Mouse (Mus musculus): ENCODE data around the gene Il4ra.
A peak's percentile ranks its signal among the peaks of the same experiment; 100 is the strongest.

Il4ra gene

DNA sequence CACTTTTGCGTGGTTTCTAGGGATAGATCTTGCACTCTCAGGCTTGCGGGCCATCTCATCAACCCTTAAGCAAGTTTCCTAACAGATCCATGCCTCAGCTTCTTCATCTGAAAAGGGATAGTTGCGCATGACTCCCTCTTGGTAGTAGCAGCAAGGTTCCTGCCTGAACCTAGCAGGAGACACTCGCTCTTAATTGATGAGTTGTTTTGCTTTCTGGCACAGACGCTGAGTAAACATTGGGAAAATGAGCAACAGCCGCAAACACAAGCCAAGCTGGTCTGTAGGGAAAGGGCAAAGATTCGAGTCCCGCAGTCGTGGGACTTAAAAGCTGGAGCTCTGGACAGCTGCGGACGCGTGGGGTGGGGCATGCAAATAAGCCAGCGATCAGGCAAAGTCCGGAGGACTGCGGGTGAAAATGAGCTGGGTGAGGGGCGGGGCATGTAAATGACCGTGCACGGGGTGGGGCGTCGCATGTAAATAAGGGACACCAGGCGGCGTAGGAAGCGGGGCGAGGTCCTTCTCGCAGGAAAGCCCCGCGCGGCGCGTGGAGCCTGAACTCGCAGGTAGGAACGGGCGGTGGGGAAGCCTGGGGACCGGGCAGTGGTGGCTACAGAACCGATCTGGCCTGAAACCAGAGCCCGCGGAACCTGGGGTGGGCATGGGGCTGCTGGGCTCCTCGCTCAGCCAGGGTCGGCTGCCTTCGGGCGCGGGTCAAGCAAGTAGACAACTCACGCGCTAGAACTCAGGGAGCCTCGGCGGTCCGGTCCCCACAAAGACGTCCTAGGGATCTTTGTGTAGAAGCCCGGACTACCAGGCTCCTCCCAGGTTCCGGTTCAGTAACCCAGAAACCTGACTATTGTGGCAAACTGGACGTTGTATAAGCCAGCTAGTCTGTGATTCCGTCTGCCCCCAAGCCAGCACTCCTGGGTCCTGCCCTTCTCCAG, at the start of gene Il4ra:
Gene Il4ra, plus strand, starts transcription at position 355 of the 944 bp plus-strand sequence.
- peak; percentile 86 for DNase-seq (ENCODE audit: extremely low spot score)

DNA sequence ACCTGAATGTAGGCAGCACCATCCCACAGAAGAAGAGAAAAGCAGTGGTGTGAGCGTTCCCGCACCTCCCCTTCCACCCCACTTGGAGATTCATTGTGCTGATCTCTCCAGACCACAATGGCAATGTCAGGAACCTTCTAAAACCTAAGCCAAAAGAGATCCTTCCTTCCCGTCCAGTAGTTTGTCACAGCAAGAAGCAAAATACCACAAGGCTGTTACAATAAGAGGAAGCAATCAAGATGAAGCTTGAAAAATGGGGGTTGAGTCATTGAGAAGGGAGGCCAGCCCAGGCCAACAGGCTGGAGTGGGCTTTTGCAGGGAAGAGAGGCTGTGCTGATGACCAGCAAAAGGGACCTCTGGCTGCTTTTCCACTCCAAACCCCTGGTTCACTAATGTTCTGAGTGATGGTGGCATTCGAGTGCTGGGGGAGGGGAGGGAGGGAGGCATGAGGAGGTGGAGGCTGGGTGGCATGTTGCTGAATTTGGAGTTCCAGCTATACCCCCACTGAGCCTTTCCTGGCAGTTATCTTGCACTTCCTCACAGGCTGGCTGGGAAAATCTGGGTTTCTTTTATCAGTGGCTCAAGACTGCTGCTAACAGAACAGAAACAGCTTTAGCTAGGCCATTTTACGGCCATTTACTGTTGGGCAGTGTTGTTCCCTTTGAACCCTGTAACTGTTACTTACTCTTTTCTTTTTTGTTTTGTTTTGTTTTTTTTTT, 48.4 kb upstream of the Il4ra start:
- DNase-seq (ENCODE audit: extremely low spot score), result no peak

DNA sequence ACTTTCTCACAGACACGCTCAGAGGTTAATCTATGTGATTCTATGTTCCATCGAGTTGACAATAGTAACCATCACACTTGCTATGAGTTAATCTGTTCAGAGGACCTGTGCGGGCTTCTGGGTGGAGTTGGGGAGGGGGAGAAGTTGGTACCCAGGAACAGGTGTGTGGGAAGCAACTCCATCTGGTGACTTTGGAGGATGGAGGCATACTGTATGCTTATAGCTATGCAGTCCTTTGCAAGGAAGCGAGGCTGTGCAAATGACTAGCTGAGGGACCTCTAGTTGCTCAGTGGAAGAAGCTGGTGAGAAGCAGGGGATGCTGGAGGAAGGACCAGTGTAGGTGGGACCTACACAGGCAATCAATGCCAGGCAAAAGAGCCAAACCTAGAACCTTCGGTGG, 47.3 kb upstream of the Il4ra start:
- no peak for DNase-seq (ENCODE audit: extremely low spot score)

DNA sequence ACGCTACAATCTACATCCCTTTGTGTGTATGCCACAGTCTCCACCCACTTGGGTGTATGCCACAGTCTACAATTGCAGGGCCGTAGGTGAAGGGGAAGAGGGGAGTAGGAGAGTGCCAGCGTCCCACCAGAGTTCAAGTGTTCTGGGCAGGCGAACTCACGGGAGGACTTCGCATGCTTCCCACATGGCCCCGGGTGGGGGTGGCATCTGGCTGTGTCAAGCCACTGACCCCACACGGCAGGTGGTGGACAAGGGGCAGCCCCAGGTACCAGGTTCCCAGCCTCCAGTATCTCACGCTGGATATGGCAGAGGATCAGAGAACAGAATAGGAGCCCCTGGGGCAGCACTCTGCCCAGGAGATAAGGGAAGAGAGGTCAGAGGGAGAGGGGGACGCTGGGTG, 46.4 kb upstream of the Il4ra start:
- DNase-seq (ENCODE audit: extremely low spot score), result no peak

DNA sequence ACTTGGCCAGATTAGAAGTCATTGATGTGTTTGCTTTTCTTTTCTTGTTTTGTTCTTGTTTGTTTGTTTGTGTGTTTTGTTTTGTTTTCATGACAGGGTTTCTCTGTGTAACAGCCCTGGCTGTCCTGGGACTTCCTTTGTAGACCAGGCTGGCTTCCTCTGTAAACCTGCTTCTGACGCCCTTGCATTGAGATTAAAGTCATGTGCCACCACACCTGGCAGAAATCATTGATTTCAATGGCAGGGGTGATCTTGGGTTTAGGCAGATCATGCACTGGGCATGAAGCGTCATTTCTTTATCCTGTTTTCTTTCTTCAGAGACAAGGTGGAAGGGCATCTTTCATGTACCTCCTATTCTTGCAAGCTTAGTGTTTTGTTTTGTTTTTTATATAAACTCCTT, 44.6 kb upstream of the Il4ra start:
- DNase-seq (ENCODE audit: extremely low spot score), result no peak

DNA sequence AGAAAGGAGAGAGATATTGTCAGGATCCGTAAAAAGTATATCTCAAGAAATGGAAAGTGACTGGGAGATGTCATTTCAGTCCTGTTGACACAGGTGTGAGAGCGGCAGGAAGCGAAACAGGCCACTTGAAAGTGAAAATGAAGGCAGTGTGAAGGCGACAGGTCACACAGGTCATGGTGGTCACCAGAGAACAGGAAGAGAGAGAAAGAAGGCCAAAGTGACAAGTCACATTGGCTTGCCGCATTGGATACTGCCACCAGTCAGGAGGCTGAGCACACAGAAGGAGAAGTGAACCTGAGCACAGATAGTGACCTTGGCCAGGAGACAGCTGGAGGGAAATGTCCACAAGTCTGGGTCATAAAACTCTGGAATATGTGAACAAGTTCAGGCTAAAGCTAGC, 40.5 kb upstream of the Il4ra start:
- no peak for DNase-seq (ENCODE audit: extremely low spot score)

DNA sequence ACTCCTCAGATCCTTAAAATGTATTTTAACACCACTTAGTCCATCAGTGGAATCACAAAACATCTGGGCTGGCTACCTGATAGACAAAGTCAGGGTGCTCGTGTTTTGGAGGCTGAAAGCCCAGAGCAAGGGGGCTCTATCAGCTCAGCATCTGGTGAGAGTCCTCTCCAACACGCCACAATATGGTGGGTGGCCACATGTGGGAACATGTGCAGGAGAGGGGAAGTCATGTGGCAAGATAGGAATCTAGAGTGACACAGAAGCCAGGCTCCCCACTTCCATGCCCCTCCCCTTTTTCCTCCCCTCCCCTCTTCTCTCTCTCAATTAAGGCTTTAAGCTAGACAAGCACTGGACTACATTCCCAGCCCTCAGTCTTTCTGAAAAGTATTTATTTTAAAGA, 40.1 kb upstream of the Il4ra start:
- no peak for DNase-seq (ENCODE audit: extremely low spot score)

DNA sequence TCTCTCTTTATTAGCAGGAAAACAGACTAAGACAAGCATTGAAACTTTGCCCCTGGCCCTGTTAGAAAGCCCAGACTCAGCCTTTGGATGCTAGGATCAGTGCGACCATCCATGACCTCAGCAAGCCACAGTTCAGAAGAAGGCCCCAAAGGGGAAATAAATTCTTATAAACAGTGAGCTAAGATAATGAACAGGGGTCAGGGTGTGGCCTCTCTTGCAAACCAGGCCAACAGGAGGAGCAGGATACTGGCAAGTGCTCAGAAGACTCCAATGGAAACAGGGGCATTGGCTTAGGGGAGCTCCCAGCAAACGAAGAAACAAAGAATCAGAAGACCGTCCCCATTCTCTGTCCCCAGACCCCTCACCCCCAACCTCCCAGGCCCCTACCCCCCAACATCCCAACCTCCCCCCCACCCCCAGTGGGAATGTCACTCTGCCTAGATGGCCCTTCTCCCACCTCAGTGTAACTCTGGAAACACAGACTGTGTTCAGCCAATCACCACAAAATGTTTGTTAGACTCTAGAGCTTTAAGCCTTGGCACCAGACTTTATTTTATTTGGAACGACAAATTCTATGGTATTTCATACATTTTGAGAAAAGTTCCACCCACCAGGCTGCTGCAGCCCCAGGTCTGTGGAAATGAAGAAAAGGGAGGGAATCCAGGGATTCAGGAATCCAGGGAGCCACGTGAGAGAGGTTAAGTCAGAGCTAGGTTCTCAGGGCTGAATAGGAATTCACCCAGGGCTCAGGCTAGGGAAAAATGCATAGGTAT, 36.7 kb upstream of the Il4ra start:
- no peak for DNase-seq (ENCODE audit: extremely low spot score)

DNA sequence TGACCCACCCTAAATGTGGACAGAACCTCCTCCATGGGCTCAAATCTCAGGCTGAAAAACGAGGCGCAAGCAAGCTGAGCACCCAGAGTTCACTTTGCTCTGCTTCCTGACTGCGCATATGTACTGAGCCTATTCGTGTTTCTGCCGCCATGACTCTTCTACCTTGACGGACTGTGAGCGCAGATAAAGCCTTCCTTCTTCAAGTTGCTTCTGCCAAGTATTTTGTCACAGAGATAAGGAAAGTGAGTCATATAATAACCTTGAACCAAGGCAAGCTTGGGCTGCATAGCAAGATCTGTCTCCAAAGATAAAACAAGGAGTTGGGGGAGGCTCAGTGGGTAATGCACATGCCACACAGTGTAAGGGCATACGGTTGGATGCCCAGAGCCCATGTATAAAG, 35.2 kb upstream of the Il4ra start:
- DNase-seq (ENCODE audit: extremely low spot score), result no peak

DNA sequence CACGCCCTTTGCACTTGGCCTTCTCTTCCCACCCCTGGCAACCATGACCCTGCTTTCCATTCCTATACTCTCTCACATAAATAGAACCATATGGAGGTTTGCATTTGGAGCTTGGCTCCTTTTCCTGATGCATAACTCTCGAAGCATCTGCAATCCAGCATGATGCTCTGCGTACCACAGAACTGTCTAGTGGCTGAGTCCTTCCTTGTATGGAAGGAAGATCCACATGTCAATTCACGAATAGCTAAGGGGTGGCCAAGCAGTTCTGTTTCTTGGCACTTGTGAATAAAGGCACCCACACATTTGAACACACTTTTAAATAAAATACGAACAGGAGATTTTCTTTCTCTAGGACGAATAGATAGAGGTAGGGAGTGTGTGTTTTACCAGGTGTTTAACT, 34.5 kb upstream of the Il4ra start:
- no peak for DNase-seq (ENCODE audit: extremely low spot score)

DNA sequence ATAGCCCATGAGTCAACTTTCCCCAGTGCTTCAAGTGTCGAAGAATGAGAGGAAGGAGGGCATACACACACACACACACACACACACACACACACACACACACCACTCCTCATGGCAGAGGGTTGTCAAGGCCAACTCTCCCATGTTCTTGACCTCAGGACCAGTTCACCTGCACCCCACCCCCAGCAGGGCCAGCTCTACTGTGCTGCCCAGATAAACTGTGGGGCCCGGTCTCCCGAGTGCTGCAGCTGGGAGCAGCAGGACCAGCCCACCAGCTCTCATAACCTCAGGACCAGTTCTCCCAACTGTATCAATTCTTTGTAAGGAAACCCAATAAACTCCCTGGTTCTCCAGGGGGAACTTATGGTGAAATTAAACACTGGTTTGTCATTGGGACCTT, 32.2 kb upstream of the Il4ra start:
- DNase-seq (ENCODE audit: extremely low spot score), result no peak

DNA sequence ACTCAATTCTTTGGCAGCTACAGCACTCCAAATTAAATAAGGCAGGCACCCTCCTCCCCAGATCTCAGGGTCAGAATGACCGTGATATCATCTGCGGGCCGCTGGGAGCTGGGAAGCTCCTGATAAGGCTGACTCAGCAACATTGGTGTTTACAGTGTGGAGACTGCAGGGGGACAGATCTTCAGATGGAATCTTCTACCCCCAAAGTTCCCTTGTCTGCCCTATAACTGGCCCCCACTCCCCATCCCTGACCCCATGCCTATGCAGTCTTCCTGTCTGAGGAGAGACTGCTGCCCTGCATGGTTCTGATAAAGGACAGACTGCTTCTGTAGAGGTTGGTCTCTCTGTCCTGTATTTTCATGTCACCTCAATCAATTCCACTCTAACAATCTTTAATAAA, 28.9 kb upstream of the Il4ra start:
- no peak for DNase-seq (ENCODE audit: extremely low spot score)

DNA sequence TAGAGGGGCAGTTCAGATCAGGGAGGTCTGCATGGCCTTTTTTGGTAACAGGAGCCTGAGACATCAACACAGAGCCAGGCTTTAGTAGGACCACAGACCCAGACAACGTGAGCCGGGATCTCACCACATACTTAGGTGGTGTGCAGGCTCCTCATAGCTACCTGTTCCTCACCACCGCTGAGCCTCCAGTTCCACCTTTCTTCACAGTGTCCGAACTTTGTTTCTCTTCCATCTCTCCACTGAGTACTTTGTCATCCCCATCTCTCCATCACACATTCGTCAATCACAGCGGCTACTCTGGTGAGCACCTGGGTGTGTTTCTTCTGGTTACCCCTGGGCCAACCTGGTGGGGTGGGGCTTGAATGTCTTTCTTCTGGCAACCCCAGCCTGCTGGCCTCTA, 24.7 kb upstream of the Il4ra start:
- DNase-seq (ENCODE audit: extremely low spot score), result no peak

DNA sequence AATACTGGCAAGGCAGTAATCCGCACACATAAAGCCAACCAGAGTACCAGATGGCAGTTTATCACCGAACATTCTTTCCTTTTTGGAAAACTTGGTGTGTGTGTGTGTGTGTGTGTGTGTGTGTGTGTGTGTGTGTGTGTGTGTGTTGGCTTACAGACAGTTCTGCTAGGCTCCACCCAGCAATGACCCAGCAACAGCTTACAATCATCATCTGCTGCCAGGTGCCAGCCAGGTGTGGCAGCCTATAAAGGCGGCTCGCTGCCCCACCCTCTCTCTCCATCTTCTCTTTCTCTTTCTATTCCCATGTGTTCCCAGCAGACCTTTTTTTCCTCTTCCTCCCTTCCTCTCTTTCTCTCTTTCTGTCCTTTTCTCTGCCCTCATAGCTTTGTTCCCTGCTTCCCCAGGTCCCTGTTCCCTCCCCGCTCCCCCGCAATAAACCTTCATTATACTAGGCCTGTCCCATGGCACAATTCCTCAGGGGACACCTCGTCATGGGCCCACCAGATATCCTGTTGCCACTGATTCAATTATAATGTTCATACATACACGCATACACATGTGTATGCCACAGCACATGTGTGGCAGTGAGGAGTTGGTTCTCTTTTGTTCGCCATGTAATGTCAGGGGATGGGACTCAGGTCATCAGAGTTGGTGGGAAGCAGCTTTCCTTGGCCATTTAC, 23.9 kb upstream of the Il4ra start:
- DNase-seq (ENCODE audit: extremely low spot score), result no peak

DNA sequence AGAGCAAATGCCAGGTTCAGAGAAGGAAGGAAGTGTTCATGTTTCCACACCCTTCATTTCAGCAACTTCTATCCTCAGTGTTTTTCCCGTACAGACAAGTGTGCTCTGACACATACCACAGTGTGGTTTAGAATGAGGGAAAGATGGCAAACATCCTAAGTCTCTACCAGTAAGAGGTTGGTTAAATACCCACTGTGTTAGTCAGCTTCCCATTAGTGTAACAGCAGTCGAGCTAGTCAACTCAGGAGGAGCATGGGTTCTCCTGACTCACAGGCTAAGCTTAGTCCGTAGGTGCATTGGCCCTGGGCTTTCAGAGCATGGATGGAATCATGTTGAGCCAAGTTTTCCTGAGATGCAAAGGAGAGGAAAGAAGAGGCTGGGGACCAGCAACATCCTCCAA, 12.6 kb upstream of the Il4ra start:
- DNase-seq (ENCODE audit: extremely low spot score), result no peak

DNA sequence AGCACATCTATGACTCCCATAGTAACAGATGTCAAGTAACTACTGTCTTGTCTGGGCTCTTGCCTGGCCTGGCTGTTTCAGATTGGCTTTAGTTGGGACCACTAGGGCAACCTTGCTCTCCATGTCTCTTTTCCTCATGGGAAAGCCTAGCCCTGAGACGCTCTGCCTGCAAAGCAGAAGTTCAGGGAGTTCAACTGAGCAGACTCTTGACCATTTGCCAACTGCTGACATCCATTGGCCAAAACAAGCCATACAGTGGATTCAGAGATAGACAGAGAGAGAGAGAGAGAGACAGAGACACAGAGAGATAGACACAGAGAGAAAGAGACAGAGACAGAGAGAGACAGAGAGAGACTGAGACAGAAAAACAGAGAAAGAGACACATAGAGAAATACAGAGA, 10.9 kb upstream of the Il4ra start:
- no peak for DNase-seq (ENCODE audit: extremely low spot score)

DNA sequence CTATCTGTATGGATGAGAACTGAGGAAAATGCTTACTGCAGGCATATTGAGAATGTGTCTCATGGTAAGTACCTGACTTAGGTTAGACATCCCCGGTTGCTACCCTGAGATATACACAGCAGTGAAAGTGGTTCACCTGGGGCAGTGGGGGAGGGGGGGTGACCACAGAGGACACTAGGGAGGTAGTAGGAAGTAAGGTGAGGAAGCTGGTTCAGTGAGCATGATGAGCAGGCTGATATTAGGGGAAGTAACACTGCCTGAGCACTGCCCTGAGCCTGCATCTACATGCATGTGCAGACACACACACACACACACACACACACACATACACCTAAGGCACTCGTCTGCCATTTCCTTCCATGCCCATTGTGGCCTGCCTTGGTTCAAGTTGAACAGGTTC, 10.1 kb upstream of the Il4ra start:
- no peak for DNase-seq (ENCODE audit: extremely low spot score)

DNA sequence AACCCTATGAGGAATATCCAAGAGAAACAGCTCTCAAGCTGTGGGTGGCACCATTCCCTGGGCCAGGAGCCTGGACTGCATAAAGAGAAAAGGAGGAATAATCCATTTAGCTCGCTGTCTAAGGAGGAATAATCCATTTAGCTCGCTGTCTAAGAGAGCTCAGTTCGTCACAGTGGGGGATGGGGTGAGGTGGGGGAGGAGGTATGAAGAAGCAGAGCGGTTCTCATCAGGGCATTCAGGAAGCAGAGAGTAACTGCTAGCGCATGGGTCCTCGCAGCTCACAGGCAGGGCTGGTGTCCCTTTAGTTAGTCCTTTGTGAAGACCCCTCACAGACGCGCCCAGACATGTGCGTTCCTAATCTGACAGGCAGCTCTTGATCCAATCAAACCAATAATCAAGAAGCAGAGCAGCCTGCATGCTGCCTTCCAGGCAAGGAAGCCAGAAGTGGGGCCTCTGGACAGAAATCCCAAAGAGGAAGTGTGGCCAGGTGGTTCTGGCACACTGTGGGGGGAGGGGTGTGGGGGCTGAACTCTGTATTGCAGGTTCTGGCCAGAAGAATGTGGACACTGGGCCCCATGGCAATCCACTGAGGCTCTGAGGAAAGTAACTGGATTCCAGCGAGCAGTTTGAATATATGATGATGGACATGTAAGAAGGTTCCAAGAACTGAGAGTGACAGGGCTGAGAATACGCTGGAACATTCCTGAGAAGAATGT, 9.4 kb upstream of the Il4ra start:
- DNase-seq (ENCODE audit: extremely low spot score), result no peak

DNA sequence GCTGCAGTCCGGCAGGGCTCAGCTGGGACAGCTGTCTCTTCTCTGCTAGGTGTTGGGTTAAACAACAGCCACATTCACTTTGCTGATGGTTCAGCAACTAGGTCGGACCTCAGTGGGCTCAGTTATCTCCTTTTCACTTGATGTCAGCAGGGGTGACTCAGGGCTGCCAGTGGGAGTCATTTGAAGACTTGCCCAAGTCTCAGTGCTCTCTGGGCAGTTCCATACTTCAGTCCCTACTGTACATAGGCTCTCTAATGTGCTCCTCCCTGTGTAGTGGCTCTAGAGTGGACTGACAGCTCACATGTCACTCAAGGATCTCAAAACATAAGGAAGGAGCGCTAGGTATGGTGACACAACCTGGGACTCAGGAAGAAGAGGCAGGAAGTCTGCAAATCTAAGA, 8.4 kb upstream of the Il4ra start:
- DNase-seq (ENCODE audit: extremely low spot score), result no peak

DNA sequence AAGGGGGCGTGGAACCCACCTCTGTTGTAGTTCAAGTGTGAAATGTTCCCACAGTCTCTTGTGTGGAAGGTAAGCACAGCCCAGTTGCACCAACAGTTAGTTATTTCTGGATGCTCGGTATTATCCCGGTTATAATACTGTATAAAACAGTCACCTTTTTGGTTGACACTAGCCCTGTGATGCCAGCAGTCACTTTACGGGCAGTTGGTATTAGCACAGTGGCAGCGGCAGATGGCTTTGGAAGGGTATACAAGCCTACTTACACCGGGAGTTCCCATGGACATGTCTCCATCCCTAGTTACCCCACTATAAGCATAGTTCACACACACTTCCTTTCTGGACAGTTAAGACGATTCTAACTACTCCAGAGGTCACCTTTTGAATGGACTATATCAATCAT, 6.6 kb upstream of the Il4ra start:
- no peak for DNase-seq (ENCODE audit: extremely low spot score)

DNA sequence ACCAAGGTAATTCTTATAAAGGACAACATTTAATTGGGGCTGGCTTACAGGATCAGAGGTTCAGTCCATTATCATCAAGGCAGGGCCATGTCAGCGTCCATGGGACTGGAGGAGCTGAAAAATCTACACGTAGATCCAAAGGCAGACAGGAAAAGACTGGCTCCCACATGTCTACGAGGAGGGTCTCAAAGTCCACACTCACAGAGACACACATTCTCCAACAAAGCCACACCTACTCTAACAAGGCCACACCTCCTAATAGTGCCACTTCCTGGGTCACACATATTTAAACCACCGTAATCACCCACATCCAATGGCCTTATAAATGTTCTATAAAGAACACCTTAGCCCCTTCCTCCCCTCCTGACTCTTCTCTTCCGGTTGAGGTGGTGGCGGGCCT, 5.2 kb upstream of the Il4ra start:
- no peak for DNase-seq (ENCODE audit: extremely low spot score)

Measured in embryo, embryonic 9.5 days (tissue).